Mouse (Mus musculus) spleen, embryonic (tissue): ENCODE measurements around the gene Cops9.

Source experiments
- CTCF ChIA-PET: fragments of 350-600 bp; sonication (Branson Sonifier 250); formaldehyde crosslinking; loops from one replicate; lab custom pipeline; 2022; lab: Charles Lee

Gene Cops9

GRCm38 (mm10) chr1:92607711-92608110 lies 34.1 kb downstream of the Cops9 start:
- CTCF ChIA-PET: no interaction called here

GRCm38 (mm10) chr1:92605482-92605881 lies 36.3 kb downstream of the Cops9 start, which contains the start of gene Olfr1410:
Gene Olfr1410 (plus strand): TSS chr1:92605782.
- CTCF ChIA-PET: no interaction called here

- CTCF ChIA-PET: no interaction called here
Measured at GRCm38 (mm10) chr1:92596019-92596418, 45.8 kb downstream of the Cops9 start.

- CTCF ChIA-PET: no interaction called here
Measured at GRCm38 (mm10) chr1:92594111-92594510, 47.7 kb downstream of the Cops9 start, which contains the start of gene Olfr1411. Gene Olfr1411 (plus strand): TSS chr1:92594411.
